Mouse (Mus musculus) forebrain, embryonic 13.5 days (tissue): Measurements from ENCODE around the gene Mrps5. TPM values are rescaled to one million over a fixed set of nuclear protein-coding genes. Genes with fewer than 3 reads are reported as not detected.
"Not testable (repeated sequence)": the region's sequence is repeated elsewhere in the genome, so short reads cannot be mapped to it uniquely, and the experiment has no call there.

Source experiments
- ATAC-seq: fragments of 200-750 bp; cut with Nextera tagmentation; 2 replicates; pipeline ENCODE4 v1.8.0; 2017
- H3K27ac ChIP-seq: fragments of 300-500 bp; sonication (generic); 2 replicates; pipeline ENCODE4 v1.5.1; 2015; ENCODE audit warnings: inconsistent platforms, mild to moderate bottlenecking, moderate library complexity
- H3K27me3 ChIP-seq: fragments of 300-500 bp; sonication (generic); 2 replicates; pipeline ENCODE4 v1.6.1; 2015; ENCODE audit warnings: mild to moderate bottlenecking, inconsistent platforms
- H3K36me3 ChIP-seq: fragments of 300-500 bp; sonication (generic); 2 replicates; pipeline ENCODE4 v1.6.1; 2015; ENCODE audit warnings: mild to moderate bottlenecking, inconsistent platforms; ENCODE audit not compliant: poor library complexity, severe bottlenecking
- H3K4me1 ChIP-seq: fragments of 300-500 bp; sonication (generic); 2 replicates; pipeline ENCODE4 v1.6.1; 2015; ENCODE audit warnings: inconsistent platforms
- H3K4me2 ChIP-seq: fragments of 300-500 bp; sonication (generic); 2 replicates; pipeline ENCODE4 v1.6.1; 2015; ENCODE audit warnings: inconsistent platforms, mild to moderate bottlenecking, moderate library complexity
- H3K4me3 ChIP-seq: fragments of 300-500 bp; sonication (generic); 2 replicates; pipeline ENCODE4 v1.5.1; 2015; ENCODE audit warnings: mild to moderate bottlenecking, inconsistent platforms
- H3K9ac ChIP-seq: fragments of 300-500 bp; sonication (generic); 2 replicates; pipeline ENCODE4 v1.6.1; 2015; ENCODE audit warnings: mild to moderate bottlenecking, inconsistent platforms
- H3K9me3 ChIP-seq: fragments of 300-500 bp; sonication (generic); replicated peaks from 2 replicates; pipeline ENCODE4 v1.6.1; 2016; ENCODE audit warnings: inconsistent platforms
- WGBS: fragments of 180-500 bp; shearing (Covaris S2); methylation state at CpG from one replicate; pipeline ENCODE4 v1.1.7; 2015; 5-methylcytosine and 5-hydroxymethylcytosine counted together
- polyA plus RNA-seq: library from polyadenylated mRNA; unstranded; fragments of >200 nt; fragmentation: Nextera tagmentation; extraction: Ambion mirVana; gene quantifications from 2 replicates; pipeline ENCODE4 v1.2.1, GENCODE M21; 2015

Gene Mrps5
- polyA plus RNA-seq, 1 experiment from 2014 or later = 193 TPM

DNA sequence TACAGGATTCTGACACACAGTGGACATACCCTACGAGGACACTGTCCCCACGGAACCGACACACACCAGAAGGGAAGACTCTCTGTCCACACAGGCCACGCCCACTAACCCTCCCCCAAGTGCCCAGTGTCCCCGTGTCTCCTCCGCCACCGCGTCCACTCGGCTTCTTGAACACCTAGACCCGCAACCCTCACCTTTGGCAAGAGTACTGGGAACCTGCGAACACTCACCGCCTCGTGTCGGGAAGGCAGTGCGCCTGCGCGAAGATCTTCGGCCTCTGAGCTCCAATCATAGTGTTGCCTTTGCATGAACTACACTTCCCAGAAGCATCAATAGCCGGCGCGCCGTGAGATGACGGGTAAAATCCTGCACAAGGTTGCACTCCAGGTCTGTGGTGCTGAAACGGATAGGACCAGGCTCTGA, 2.6 kb upstream of the Mrps5 start:
- Histone ChIP-seq H3K4me2 (peak overlapping the region; percentile 81), H3K9me3 (no peaks in the 10 kb centered on the region), H3K4me1 (peaks cover 33% of the 10 kb centered on the region), H3K36me3 (peaks cover 9% of the 10 kb centered on the region; the same call in 1 of the 2 replicates), H3K4me3 (peak overlapping the region; percentile 73), H3K9ac (peak overlapping the region; percentile 76), H3K27ac (no peak overlapping the region), H3K27me3 (0 out of 2 replicates have a peak, but pooled peaks cover 3% of the 10 kb centered on the region)
- peak; percentile 86 for ATAC-seq
- WGBS = under 1% methylated on average over 24 of the region's 24 CpGs

DNA sequence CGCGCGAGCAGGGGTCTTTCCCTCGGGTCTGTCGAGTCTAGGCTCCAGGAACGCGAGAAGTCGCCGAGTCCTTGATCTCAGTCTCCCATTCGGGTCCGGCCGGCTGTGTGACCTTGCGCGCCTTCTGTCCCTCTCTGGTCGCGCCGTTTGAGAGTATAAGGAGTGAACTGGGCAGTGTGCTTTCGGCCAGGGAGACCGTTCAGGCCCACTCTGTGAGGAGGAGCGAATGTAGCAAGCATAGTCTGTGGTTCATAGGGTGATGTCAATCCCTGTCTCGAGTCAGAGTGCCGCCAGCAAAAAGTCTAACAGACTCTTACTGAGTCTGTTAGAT, 457 bp downstream of the Mrps5 start:
- peak overlapping the region; percentile 90; the same call in 1 of the 2 replicates for H3K27ac ChIP-seq
- peaks cover 19% of the 10 kb centered on the region for H3K36me3 ChIP-seq
- no peaks in the 10 kb centered on the region for H3K9me3 ChIP-seq
- peak overlapping the region; percentile 86 for H3K4me2 ChIP-seq
- H3K9ac ChIP-seq = peak overlapping the region; percentile 83
- peak overlapping the region; percentile 93 for H3K4me3 ChIP-seq
- WGBS = under 1% methylated on average over 22 of the region's 22 CpGs
- H3K4me1 ChIP-seq = peaks cover 33% of the 10 kb centered on the region
- ATAC-seq = no peak
- H3K27me3 ChIP-seq = 0 out of 2 replicates have a peak, but pooled peaks cover 3% of the 10 kb centered on the region

DNA sequence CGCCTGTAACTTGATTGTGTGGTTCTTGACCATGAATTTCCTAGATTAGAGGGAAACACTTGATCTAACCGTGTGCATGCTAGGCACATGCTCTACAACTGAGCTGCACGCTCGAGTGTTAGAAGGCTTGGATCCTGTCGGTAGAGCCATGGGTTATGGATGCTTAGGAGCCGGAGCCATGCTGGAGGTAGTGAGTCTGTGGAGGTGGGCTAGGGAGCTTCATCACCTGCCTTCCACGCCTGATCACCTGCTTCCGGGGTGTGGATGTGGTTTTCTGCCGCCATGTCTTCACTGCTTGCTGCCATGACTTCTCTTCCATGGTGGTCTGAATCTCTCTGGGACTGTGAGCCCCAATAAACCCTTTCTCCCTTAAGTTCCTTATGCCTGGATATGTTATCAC, 1.9 kb downstream of the Mrps5 start:
- H3K4me2 ChIP-seq = 0 out of 2 replicates have a peak overlapping the region, but pooled peaks have one; percentile 3
- H3K36me3 ChIP-seq = peaks cover 30% of the 10 kb centered on the region
- 0 out of 2 replicates have a peak, but pooled peaks cover 3% of the 10 kb centered on the region for H3K27me3 ChIP-seq
- H3K4me1 ChIP-seq = peaks cover 26% of the 10 kb centered on the region
- 89% methylated on average over 9 of the region's 9 CpGs for WGBS
- H3K4me3 ChIP-seq = no peak overlapping the region
- H3K27ac ChIP-seq = no peak overlapping the region
- ATAC-seq = no peak
- 0 out of 2 replicates have a peak overlapping the region, but pooled peaks have one; percentile 83 for H3K9ac ChIP-seq
- H3K9me3 ChIP-seq = no peaks in the 10 kb centered on the region

DNA sequence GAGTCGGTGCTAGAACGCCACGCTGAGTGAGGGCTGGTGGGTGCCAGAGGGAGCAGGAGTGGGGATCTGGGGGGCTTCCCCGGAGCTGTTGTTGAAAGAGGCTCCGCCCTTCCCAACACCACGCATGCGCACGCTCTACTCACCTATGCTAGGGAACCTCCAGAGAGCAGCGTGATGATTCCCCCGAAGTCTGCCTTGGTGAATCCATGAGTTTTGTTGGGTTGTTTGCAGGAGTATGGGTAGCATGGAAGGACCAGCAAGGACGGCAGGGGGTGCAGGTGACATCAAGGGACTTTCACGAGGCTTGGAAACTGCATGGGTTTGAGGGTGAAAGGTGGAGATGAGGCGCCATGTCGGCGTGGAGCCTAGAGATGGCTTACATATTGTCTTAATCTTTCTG, 3.2 kb downstream of the Mrps5 start:
- H3K9me3 ChIP-seq = no peaks in the 10 kb centered on the region
- H3K4me1 ChIP-seq = peaks cover 20% of the 10 kb centered on the region
- WGBS = 86% methylated on average over 15 of the region's 15 CpGs
- H3K4me2 ChIP-seq = no peak overlapping the region
- peaks cover 44% of the 10 kb centered on the region for H3K36me3 ChIP-seq
- no peak for ATAC-seq
- H3K27ac ChIP-seq = no peak overlapping the region
- no peak overlapping the region for H3K4me3 ChIP-seq
- 0 out of 2 replicates have a peak, but pooled peaks cover 3% of the 10 kb centered on the region for H3K27me3 ChIP-seq
- no peak overlapping the region for H3K9ac ChIP-seq

DNA sequence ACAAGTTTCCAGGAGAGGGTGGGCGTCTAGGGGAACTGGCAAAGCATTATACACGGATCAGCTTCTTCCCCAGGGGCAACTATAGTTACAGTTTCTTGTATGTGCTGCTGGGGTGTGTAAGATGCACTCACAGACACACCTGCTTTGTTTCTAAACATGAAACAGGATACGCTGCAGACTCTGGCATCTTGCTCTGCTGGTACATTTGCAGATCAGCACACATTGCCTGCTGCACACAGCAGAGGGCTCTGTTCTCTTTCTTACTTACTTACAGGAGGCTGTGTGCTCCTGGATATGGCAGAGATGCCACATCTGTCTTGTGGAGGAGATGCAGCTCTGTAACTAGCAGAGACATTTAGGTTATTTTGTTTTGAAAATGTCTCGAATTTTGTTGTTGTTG, 3.8 kb downstream of the Mrps5 start:
- 82% methylated on average over 4 of the region's 4 CpGs for WGBS
- Histone ChIP-seq H3K27me3 (0 out of 2 replicates have a peak, but pooled peaks cover 2% of the 10 kb centered on the region), H3K27ac (no peak overlapping the region), H3K4me3 (no peak overlapping the region), H3K9ac (no peak overlapping the region), H3K4me1 (peaks cover 20% of the 10 kb centered on the region), H3K4me2 (no peak overlapping the region), H3K36me3 (peaks cover 50% of the 10 kb centered on the region), H3K9me3 (no peaks in the 10 kb centered on the region)
- no peak for ATAC-seq

DNA sequence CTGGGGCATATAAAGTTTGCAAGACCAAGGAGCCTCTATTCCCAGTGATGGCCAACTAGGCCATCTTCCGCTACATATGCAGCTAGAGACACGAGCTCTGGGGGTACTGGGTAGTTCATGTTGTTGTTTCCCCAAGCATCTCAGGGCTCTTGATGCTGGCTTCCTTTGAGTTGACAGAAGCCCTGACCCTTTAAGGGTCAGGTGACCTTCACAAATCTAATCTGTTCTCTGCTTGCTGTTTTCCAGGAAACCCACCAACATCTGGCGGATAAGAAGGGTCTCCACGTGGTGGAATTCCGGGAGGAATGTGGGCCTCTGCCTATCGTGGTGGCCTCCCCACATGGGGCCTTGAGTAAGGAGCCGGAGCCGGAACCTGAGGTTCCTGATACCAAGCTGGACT, 16.4 kb downstream of the Mrps5 start:
- H3K27me3 ChIP-seq, ATAC-seq, H3K27ac ChIP-seq, H3K4me1 ChIP-seq, H3K4me2 ChIP-seq, H3K9me3 ChIP-seq, H3K9ac ChIP-seq, H3K4me3 ChIP-seq: not testable (repeated sequence)
- H3K36me3 ChIP-seq = peaks cover 81% of the 10 kb centered on the region
- 98% methylated on average over 6 of the region's 8 CpGs for WGBS

DNA sequence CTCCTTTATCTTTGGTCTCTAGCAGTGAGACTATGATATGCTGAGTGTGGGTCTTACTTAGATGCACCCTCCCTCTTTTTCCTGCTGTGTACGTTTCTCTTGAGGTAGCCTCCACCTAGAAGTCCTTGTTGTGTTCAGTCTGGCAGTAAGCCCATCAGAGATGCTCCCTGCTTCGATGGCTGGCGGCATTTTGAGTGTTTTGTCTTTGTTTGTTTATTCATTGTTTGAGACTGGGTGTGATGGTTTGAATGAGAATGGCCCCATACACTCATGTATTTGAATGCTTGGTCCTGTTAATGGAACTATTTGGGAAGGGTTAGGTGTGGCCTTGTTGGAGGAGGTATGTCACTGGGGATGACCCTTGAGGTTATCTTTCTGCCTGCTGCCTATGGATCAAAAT, 18.2 kb downstream of the Mrps5 start:
- no peak for ATAC-seq
- peaks cover 5% of the 10 kb centered on the region; the same call in 1 of the 2 replicates for H3K4me1 ChIP-seq
- 94% methylated on average over 3 of the region's 3 CpGs for WGBS
- no peak overlapping the region for H3K27ac ChIP-seq
- H3K36me3 ChIP-seq = peaks cover 63% of the 10 kb centered on the region
- no peak overlapping the region for H3K4me2 ChIP-seq
- no peaks in the 10 kb centered on the region for H3K9me3 ChIP-seq
- no peak overlapping the region for H3K4me3 ChIP-seq
- no peak overlapping the region for H3K9ac ChIP-seq
- no peaks in the 10 kb centered on the region for H3K27me3 ChIP-seq

DNA sequence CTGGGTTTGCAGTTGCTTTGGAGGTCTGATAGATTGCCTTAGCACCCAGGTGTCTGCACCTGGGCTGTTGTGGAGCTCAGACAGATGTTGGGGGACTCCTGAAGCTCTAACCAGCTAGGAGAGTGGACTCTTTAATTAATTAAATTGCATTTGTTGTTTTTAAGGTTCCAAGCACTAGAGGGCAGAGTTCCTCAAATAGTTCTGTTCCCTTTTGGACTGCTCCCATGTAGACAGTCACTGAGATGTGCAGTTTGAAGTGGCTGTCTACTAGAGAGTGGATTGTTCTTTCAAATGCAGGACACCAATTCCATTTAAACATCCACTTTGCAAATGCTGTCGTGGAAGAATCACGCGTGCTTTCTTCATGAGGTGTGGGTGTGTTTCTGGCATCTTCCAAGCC, 21.2 kb downstream of the Mrps5 start:
- H3K4me3 ChIP-seq = no peak overlapping the region
- WGBS = 50% methylated on average over 3 of the region's 3 CpGs
- H3K4me1 ChIP-seq = peaks cover 5% of the 10 kb centered on the region; the same call in 1 of the 2 replicates
- peaks cover 33% of the 10 kb centered on the region for H3K36me3 ChIP-seq
- H3K9ac ChIP-seq = no peak overlapping the region
- H3K27me3 ChIP-seq = no peaks in the 10 kb centered on the region
- ATAC-seq = 0 out of 2 replicates have a peak, but pooled peaks have one; percentile 30
- H3K27ac ChIP-seq = no peak overlapping the region
- no peak overlapping the region for H3K4me2 ChIP-seq
- H3K9me3 ChIP-seq = no peaks in the 10 kb centered on the region

DNA sequence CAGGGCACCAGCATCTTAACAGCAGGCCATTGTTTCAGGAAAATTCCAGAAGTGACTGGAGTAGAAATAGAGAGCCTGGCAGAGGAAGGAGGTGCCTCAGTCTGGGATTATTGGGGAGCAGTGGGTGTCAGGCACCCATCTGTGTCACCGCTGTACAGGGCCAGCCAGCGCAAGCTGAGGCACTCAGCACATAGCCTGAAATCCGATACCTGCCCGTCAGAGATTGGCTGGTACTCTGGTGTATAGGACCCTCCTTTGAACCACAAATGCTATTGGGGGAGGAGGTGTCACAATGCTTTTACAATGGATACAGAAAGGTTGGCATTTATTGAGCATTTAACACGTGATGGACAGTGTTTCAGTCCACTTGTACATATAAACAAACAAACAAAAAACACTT, 22.0 kb downstream of the Mrps5 start:
- H3K27me3 ChIP-seq = no peaks in the 10 kb centered on the region
- H3K9ac ChIP-seq = 0 out of 2 replicates have a peak overlapping the region, but pooled peaks have one; percentile 5
- H3K4me2 ChIP-seq = no peak overlapping the region
- 3% methylated on average over 5 of the region's 5 CpGs for WGBS
- no peaks in the 10 kb centered on the region for H3K9me3 ChIP-seq
- peaks cover 27% of the 10 kb centered on the region for H3K36me3 ChIP-seq
- ATAC-seq = no peak
- no peak overlapping the region for H3K4me3 ChIP-seq
- peaks cover 5% of the 10 kb centered on the region; the same call in 1 of the 2 replicates for H3K4me1 ChIP-seq
- H3K27ac ChIP-seq = no peak overlapping the region; the same call in 1 of the 2 replicates

DNA sequence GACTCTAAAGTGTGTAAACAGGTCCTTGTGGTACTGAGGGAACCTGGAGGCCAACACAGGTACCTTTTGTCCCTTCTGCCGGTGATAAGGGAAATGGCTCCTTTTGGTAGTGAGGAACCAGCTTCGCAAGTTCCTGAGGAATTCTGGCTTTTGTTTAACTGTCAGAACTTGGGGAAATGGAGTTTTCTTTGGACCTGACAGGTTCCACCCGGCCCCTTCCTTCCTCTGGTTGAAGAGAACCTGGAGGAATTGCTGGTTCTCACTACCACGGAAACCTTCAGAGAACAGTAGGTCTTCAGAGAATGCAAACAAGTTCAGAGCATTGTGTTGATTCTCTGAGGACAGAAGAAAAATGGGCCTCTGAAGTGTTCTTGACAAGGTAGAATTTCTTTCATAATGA, 24.4 kb downstream of the Mrps5 start:
- ATAC-seq = no peak
- H3K4me1 ChIP-seq = peaks cover 5% of the 10 kb centered on the region; the same call in 1 of the 2 replicates
- no peak overlapping the region for H3K4me3 ChIP-seq
- no peak overlapping the region for H3K27ac ChIP-seq
- peaks cover 3% of the 10 kb centered on the region; the same call in 1 of the 2 replicates for H3K36me3 ChIP-seq
- H3K9ac ChIP-seq = no peak overlapping the region
- H3K4me2 ChIP-seq = no peak overlapping the region
- H3K27me3 ChIP-seq = no peaks in the 10 kb centered on the region
- WGBS = 93% methylated on average over 4 of the region's 4 CpGs
- H3K9me3 ChIP-seq = no peaks in the 10 kb centered on the region

DNA sequence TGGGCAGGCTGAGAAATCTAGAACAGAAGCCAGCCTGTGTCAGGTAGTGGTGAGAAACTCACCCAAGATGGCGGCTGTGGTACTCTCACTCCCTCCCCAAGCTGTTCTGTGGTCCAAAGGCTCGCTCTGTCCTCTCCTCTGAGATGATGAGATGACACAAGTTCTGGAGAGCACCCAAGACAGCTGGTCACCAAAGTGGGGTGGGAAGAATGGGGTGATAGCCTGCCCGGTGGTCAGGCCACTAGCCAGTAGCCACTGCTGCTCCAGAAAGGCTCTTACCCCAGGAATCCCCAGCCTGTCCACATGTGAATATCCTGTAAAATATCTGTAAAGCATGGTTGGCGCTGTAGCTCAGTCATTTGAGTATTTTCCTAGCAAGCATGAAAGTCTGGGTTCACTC, 25.3 kb downstream of the Mrps5 start:
- Histone ChIP-seq H3K9ac (no peak overlapping the region), H3K27ac (no peak overlapping the region), H3K4me2 (no peak overlapping the region), H3K4me3 (no peak overlapping the region), H3K36me3 (no peaks in the 10 kb centered on the region), H3K4me1 (peaks cover 5% of the 10 kb centered on the region; the same call in 1 of the 2 replicates), H3K9me3 (no peaks in the 10 kb centered on the region), H3K27me3 (no peaks in the 10 kb centered on the region)
- WGBS = 85% methylated on average over 4 of the region's 4 CpGs
- ATAC-seq = no peak

DNA sequence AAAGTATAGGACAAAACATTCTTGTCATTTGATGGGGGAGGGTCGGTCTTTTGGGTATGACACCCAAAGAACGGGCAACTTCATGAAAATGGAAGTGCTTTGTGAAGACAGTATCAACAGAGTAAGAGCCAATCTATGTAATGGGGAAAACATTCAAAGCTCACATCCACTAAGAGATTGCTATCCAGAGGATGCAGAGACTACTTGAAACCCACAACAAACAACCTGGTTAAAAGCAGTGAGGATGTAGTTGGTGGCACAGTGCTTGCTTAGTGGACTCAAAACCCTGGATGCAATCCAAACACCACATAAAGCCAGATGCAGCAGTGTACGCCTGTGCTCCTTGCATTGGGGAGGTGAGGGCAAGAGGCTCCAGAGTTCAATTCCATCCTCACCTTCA, 32.3 kb downstream of the Mrps5 start:
- no peaks in the 10 kb centered on the region for H3K9me3 ChIP-seq
- no peaks in the 10 kb centered on the region for H3K4me1 ChIP-seq
- H3K4me2 ChIP-seq = no peak overlapping the region
- no peak overlapping the region for H3K27ac ChIP-seq
- no peak for ATAC-seq
- no peaks in the 10 kb centered on the region for H3K36me3 ChIP-seq
- no peak overlapping the region for H3K9ac ChIP-seq
- no peak overlapping the region for H3K4me3 ChIP-seq
- WGBS = 83% methylated on average over 3 of the region's 3 CpGs
- H3K27me3 ChIP-seq = no peaks in the 10 kb centered on the region

DNA sequence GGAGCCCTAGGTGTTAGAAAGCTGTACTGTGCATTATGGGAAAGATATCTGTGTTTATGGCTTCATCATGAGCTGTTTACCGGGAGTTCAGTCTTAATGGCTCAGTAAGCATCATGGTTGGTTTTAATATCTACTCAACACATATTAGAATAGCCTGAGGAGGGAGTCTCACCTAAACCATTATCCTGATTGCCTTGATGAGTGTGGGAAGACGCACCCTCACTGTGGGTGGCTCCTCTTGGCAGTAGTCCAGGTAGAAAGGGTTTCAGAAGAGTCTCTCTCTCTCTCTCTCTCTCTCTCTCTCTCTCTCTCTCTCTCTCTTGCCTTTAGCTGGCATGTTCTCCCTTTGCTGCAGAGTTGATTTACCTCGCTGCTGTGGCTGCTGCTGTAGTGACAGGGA, 35.0 kb downstream of the Mrps5 start:
- ATAC-seq = no peak
- Histone ChIP-seq H3K27ac (no peak overlapping the region), H3K36me3 (no peaks in the 10 kb centered on the region), H3K4me3 (no peak overlapping the region), H3K9ac (no peak overlapping the region), H3K27me3 (no peaks in the 10 kb centered on the region), H3K4me2 (no peak overlapping the region), H3K4me1 (no peaks in the 10 kb centered on the region), H3K9me3 (no peaks in the 10 kb centered on the region)
- WGBS = 51% methylated on average over 3 of the region's 3 CpGs
